25 mouse cellular contexts compared by ENCODE assay signal in genomic region chr10:121483364-121483763, GRCm38 (mm10).
"Had no signal": no experiment of that assay in that cellular context is flagged by ENCODE, and none has a peak within 500 bp of the region (broad histone marks: within the 10 kb centered on the region; RNA-seq: fewer than 3 reads in every experiment).

No protein-coding gene starts in this region.

- H3K36me3 ChIP-seq: heart, embryonic 10.5 days; heart, embryonic 12.5 days; hindbrain, embryonic 10.5 days; hindbrain, embryonic 12.5 days; intestine, embryonic 15.5 days; limb, embryonic 13.5 days; limb, embryonic 15.5 days; liver, embryonic 12.5 days had no signal

- DNase-seq: gastrocnemius, adult 2 months; gastrocnemius, postnatal 10 days; gastrocnemius, postnatal 25 days; heart, adult 18-20 months; heart, postnatal 10 days; heart, postnatal 4 days; kidney, adult 18-20 months; kidney, adult 8-10 months; kidney, postnatal 10 days; kidney, postnatal 25 days; kidney, postnatal 4 days had no signal

- H3K4me3 ChIP-seq: gastrocnemius, adult 2 months; heart, embryonic 10.5 days; heart, embryonic 12.5 days; hindbrain, embryonic 10.5 days; hindbrain, embryonic 12.5 days; intestine, embryonic 15.5 days; layer of hippocampus, adult 2 months; left cerebral cortex, adult 2 months; limb, embryonic 13.5 days; limb, embryonic 15.5 days; liver, embryonic 12.5 days had no signal

- ATAC-seq: hindbrain, embryonic 16.5 days; inflammation-experienced regulatory T-cells, adult 6 months; intestine, embryonic 15.5 days; intestine, postnatal 0 days; liver, embryonic 12.5 days had no signal

- H3K27me3 ChIP-seq: heart, embryonic 12.5 days; hindbrain, embryonic 12.5 days; intestine, embryonic 15.5 days; limb, embryonic 13.5 days; limb, embryonic 15.5 days; liver, embryonic 12.5 days had no signal

- H3K4me1 ChIP-seq: heart, embryonic 10.5 days; heart, embryonic 12.5 days; hindbrain, embryonic 10.5 days; hindbrain, embryonic 12.5 days; intestine, embryonic 15.5 days; limb, embryonic 13.5 days; limb, embryonic 15.5 days had no signal

- H3K9me3 ChIP-seq: heart, embryonic 10.5 days; heart, embryonic 12.5 days; hindbrain, embryonic 10.5 days; hindbrain, embryonic 12.5 days; intestine, embryonic 15.5 days; limb, embryonic 13.5 days; limb, embryonic 15.5 days; liver, embryonic 12.5 days had no signal

- H3K27ac ChIP-seq: gastrocnemius, adult 2 months; heart, embryonic 10.5 days; hindbrain, embryonic 10.5 days; hindbrain, embryonic 12.5 days; hindbrain, embryonic 14.5 days; intestine, embryonic 15.5 days; layer of hippocampus, adult 2 months; left cerebral cortex, adult 2 months; limb, embryonic 13.5 days; limb, embryonic 15.5 days; liver, embryonic 12.5 days had no signal
